37 mouse cellular contexts compared by ENCODE assay signal in genomic region chr9:45034526-45034925, GRCm38 (mm10). TPM values are rescaled to one million over a fixed set of nuclear protein-coding genes. Genes with fewer than 3 reads are reported as not detected.
"Had no signal": no experiment of that assay in that cellular context is flagged by ENCODE, and none has a peak within 500 bp of the region (broad histone marks: within the 10 kb centered on the region; RNA-seq: fewer than 3 reads in every experiment).

No protein-coding gene starts in this region.

- H3K27ac ChIP-seq: embryonic facial prominence, embryonic 10.5 days; embryonic facial prominence, embryonic 12.5 days; embryonic facial prominence, embryonic 13.5 days; embryonic facial prominence, embryonic 15.5 days; forebrain, embryonic 10.5 days; forebrain, embryonic 12.5 days; forebrain, embryonic 13.5 days; forebrain, embryonic 15.5 days; gastrocnemius, adult 2 months; heart, adult 2 months had no signal

- H3K4me1 ChIP-seq: embryonic facial prominence, embryonic 12.5 days; embryonic facial prominence, embryonic 13.5 days; embryonic facial prominence, embryonic 15.5 days; forebrain, embryonic 10.5 days; forebrain, embryonic 12.5 days; forebrain, embryonic 13.5 days; forebrain, embryonic 15.5 days had no signal

- H3K4me3 ChIP-seq: embryonic facial prominence, embryonic 10.5 days; embryonic facial prominence, embryonic 12.5 days; embryonic facial prominence, embryonic 13.5 days; embryonic facial prominence, embryonic 15.5 days; erythroblast, embryonic 14.5 days; forebrain, embryonic 10.5 days; forebrain, embryonic 12.5 days; forebrain, embryonic 13.5 days; forebrain, embryonic 15.5 days; gastrocnemius, adult 2 months; heart, adult 2 months had no signal

- H3K9me3 ChIP-seq: embryonic facial prominence, embryonic 10.5 days; embryonic facial prominence, embryonic 12.5 days; embryonic facial prominence, embryonic 13.5 days; embryonic facial prominence, embryonic 15.5 days; forebrain, embryonic 10.5 days; forebrain, embryonic 12.5 days; forebrain, embryonic 13.5 days; forebrain, embryonic 15.5 days had no signal

- DNase-seq: cerebellum, adult 2 months; cerebellum, adult 8-10 months; cerebellum, adult 9-10 months; cerebellum, adult 9-11 months; cerebellum, postnatal 10 days; cerebellum, postnatal 14 days; cerebellum, postnatal 25 days; cerebellum, postnatal 36 days; embryo, embryonic 11 days; forebrain, postnatal 0 days; gastrocnemius, adult 2 months; gastrocnemius, postnatal 10 days; gastrocnemius, postnatal 14 days; gastrocnemius, postnatal 25 days; gastrocnemius, postnatal 36 days; heart, adult 18-20 months; heart, adult 2 months had no signal

- H3K36me3 ChIP-seq: embryonic facial prominence, embryonic 10.5 days; embryonic facial prominence, embryonic 12.5 days; embryonic facial prominence, embryonic 13.5 days; embryonic facial prominence, embryonic 15.5 days; forebrain, embryonic 10.5 days; forebrain, embryonic 12.5 days; forebrain, embryonic 15.5 days had no signal

RNA-seq across cellular contexts. Expression of gene Mpzl2, which starts 5.1 kb away (rescaled TPM):
- total RNA-seq: common myeloid progenitor, adult 5-6 weeks; granulocyte monocyte progenitor cell, adult 5-6 weeks had no signal
- polyA plus RNA-seq: erythroblast, embryonic 14.5 days; forebrain, embryonic 13.5 days had no signal

RNA-seq across cellular contexts. Expression of gene Mpzl3, which starts 20.5 kb away (rescaled TPM):
- polyA plus RNA-seq: erythroblast, embryonic 14.5 days had no signal

RNA-seq across cellular contexts. Expression of gene Cd3e, which starts 25.1 kb away (rescaled TPM):
- total RNA-seq: common myeloid progenitor, adult 5-6 weeks; forebrain, postnatal 0 days; gastrocnemius, adult 18-20 months; gastrocnemius, adult 2 months; gastrocnemius, adult 8-10 months; gastrocnemius, postnatal 10 days; gastrocnemius, postnatal 14 days; granulocyte monocyte progenitor cell, adult 5-6 weeks had no signal
- polyA plus RNA-seq: cortical plate, adult 2 months; embryonic facial prominence, embryonic 10.5 days; embryonic facial prominence, embryonic 11.5 days; embryonic facial prominence, embryonic 12.5 days; embryonic facial prominence, embryonic 13.5 days; forebrain, embryonic 10.5 days; forebrain, embryonic 11.5 days; forebrain, embryonic 12.5 days; forebrain, embryonic 13.5 days; forebrain, embryonic 14.5 days; forebrain, embryonic 15.5 days; forebrain, embryonic 16.5 days; forebrain, postnatal 0 days had no signal

RNA-seq across cellular contexts. Expression of gene Jaml, which starts 44.5 kb away (rescaled TPM):
- total RNA-seq: forebrain, postnatal 0 days; heart, adult 8-10 months had no signal
- polyA plus RNA-seq: embryonic facial prominence, embryonic 13.5 days; erythroblast, embryonic 14.5 days; forebrain, embryonic 11.5 days; forebrain, embryonic 13.5 days had no signal

RNA-seq across cellular contexts. Expression of gene Cd3d, which starts 52.9 kb away (rescaled TPM):
- total RNA-seq: forebrain, postnatal 0 days; gastrocnemius, adult 18-20 months; gastrocnemius, adult 2 months; gastrocnemius, adult 8-10 months; gastrocnemius, postnatal 25 days; heart, adult 8-10 months had no signal
- polyA plus RNA-seq: cortical plate, adult 2 months; embryonic facial prominence, embryonic 10.5 days; embryonic facial prominence, embryonic 11.5 days; embryonic facial prominence, embryonic 12.5 days; embryonic facial prominence, embryonic 13.5 days; embryonic facial prominence, embryonic 14.5 days; embryonic facial prominence, embryonic 15.5 days; erythroblast, embryonic 14.5 days; forebrain, embryonic 10.5 days; forebrain, embryonic 11.5 days; forebrain, embryonic 12.5 days; forebrain, embryonic 13.5 days; forebrain, embryonic 14.5 days; forebrain, embryonic 15.5 days; forebrain, embryonic 16.5 days; forebrain, postnatal 0 days had no signal
